Mouse (Mus musculus): ENCODE results near the gene Ptprc.

- TF ChIP-seq CTCF (IDR thresholded peaks at IDR 0.05; ENCODE audit: control insufficient read depth, insufficient read depth, insufficient replicate concordance, low read depth, low read length) = no peak
- TF ChIP-seq POLR2A (IDR thresholded peaks at IDR 0.05; ENCODE audit: control insufficient read depth, low read depth, low read length) = no peak
These were observed 89.7 kb downstream of the Ptprc start for GRCm38 (mm10) chr1:138085810-138086209.

Data from testis, adult 2 months (tissue).